Mouse (Mus musculus): Measurements from ENCODE around the gene Atp13a5.

The Atp13a5 gene

DNA sequence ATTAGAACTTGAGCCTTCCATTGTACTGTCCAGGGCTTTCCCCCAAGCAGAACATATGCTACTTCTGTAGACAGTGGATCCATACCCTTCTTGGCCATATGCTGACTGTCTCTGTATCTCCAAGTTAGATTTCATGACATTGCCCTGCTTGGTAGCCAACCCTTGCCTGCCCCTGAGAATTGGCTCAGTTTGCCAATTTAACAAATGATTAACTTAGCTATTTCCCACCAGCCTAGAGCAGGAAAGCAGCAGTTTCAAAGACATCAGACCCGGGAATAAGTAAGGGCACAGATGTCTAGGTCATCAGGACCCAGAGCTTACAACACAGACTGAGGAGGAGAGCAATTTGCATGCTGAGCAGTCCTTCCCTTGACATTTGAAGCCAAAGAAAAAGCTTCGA lies 173.0 kb downstream of the Atp13a5 start:
- DNase-seq (ENCODE audit: low spot score in 2 of 2) = no peak

DNA sequence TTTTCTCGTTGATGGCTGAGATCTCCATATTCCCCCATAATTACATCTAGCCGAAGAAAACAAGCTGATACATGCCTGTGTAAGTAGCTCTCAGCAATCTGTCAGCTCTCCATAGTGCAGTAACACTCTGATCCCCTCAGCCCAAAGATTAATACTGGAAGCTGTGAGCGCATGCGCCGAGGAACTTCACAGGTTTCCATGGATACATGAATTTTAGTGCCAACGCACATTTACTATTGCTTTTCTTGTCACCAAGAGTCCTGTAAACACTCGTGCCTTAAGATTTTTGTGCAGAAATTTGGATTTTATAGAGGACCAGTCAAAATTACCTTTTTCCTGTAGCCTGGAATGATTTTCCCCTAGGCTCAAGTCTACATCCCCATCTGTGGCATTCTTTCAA lies 173.7 kb downstream of the Atp13a5 start:
- DNase-seq (ENCODE audit: low spot score in 2 of 2) = no peak

DNA sequence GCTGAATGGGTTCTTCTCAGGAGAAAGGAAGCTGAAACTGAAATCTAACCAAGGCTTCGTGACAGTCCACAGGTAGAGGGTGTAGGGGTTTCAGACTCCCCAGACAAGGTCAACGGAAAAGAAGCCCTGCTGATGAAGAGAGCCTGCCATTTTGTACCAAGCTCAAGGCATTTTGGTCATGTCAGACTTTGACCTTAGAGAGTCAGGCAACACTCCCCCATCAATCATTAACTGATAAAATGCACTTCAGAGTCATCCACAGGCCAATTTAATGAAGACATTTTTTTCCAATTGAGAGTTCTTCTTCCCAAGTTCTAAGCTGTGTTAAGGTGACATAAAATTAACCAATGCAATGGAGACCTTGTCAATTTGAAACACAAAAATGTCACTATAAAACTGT lies 177.4 kb downstream of the Atp13a5 start:
- DNase-seq (ENCODE audit: low spot score in 2 of 2) = no peak

DNA sequence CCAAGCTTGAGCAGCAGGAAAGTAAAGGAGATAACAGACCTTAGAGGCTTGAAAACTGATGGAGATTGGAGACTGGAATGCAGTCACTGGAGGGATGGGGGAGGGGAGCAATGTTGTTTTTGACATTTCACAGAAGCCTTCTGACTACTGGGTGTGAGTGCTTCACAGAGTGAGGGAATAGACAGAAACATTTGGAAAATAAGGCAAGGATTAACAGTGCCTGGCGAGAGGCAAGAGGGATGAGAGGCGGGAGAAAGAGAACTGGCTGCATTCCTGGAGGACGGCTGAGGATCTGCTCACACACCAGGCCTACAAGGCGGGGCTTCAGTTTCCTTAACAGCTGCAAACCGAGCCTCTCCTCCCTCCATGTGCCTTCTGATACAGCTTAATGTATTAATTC lies 180.1 kb downstream of the Atp13a5 start:
- DNase-seq (ENCODE audit: low spot score in 2 of 2) = no peak

DNA sequence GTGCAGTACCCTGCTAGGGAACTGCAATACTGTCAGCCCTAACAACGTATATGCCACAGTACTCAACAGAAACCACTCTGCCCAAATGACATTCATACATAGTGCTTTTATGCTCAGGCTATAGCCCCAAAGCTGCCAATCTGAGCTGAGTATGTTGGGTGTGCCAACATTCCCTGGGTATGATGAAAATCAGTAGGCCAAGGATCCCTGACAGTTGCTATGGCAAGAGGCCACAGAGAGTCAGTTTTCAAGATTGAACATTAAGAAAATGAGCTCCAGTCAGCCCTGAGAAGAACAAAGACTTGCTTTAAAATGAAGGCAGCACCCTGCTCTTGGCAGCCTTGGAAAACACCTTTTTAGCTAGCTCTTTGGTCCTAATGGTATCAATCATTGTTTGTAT lies 183.4 kb downstream of the Atp13a5 start:
- no peak for DNase-seq (ENCODE audit: low spot score in 2 of 2)

DNA sequence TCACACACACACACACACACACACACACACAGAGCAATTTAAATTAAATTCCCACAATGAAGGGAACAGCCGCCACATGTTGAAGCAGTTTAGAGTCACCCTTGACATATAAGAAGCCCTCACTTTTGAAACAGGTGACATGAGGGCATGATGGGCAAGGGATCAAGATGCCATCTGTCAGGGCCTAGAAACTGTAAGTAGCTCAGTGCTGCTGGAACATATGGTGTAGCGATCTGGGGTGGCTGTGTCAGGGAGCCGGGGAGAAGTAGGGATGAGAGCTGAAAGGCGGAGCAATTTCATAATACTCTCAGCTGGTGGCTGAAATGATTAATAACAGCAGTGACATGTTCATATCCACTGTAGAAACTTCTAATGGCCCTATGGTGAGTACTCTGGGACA lies 184.6 kb downstream of the Atp13a5 start:
- no peak for DNase-seq (ENCODE audit: low spot score in 2 of 2)

DNA sequence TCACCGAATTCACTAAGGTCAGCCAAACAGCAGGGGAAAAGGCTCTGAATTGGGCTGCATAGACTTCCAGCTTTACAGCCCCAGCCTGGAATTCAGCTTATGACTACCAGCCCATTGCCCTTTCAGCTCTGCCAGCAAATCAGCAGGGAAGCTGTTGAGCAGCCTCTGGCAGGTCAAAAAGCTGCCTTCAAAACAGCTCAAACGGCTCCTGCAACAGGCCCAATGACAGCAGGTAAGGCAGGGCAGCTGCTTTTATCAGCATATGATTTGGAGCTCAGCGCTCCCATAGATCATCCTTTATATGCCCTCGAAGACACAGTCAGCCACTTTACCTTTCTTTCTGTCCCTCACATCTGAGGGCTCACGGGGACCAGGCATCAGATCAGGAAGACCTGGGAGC lies 185.6 kb downstream of the Atp13a5 start:
- DNase-seq (ENCODE audit: low spot score in 2 of 2) = no peak
